Mouse (Mus musculus) frontal cortex, adult (tissue): Measurements from ENCODE around the gene Auts2.

Experiments
- ATAC-seq: cut with Nextera tagmentation; 2 replicates; pipeline ENCODE4 v1.9.2; 2017; ENCODE audit warnings: mild to moderate bottlenecking, moderate library complexity, mixed read lengths; ENCODE audit not compliant: low TSS enrichment

The Auts2 gene

GRCm38 (mm10) chr5:131839657-131840315 lies 703.4 kb downstream of the Auts2 start:
- no peak for ATAC-seq

GRCm38 (mm10) chr5:131839023-131839422 lies 704.1 kb downstream of the Auts2 start:
- ATAC-seq, result no peak

GRCm38 (mm10) chr5:131838064-131838463 lies 705.1 kb downstream of the Auts2 start:
- ATAC-seq, result no peak

GRCm38 (mm10) chr5:131836014-131836735 lies 707.0 kb downstream of the Auts2 start:
- no peak for ATAC-seq

- peak; percentile 55 for ATAC-seq
These were observed 710.0 kb downstream of the Auts2 start for GRCm38 (mm10) chr5:131832891-131833876.

- ATAC-seq, result no peak
These were observed 713.0 kb downstream of the Auts2 start for GRCm38 (mm10) chr5:131830111-131830510.

DNA sequence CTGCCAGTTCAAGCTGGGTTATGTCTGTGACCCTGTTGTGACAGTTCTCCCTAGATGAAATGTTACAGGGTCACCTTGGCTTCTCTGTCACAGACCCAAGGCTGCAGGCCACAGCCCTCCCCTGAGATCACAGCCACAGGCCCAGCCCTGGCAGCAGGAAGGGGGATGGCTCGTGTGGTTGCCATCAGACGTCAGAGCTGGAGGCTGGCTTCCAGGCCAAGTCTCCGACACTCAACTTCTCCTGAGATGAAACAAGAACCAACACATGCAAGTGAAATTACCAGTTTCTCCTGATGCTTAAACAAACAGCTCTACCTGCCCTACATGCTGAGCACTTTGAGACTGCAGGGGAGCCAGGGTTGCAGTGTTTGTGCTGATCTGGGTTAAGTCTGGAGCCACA lies 713.9 kb downstream of the Auts2 start:
- ATAC-seq, result no peak

DNA sequence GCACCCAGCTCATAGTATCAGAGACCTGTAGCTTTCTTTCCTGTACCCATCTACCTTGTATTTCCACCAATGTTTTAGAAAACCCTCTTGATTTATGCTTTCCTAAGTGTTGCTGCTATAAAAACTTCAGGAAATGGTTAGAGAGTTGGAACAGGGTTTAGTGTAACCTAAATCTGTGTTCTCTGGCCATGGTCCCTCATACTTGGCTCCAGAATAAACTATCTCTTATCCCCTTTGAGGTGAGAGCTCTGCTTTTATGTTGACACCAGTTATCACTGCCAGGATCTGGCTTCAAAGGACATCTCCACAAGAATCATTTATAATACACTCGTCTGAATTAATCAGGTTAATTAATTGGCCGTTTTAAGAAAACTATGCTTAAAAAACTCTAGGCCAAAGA lies 714.5 kb downstream of the Auts2 start:
- ATAC-seq, result no peak

GRCm38 (mm10) chr5:131826362-131827261 lies 716.5 kb downstream of the Auts2 start:
- ATAC-seq, result no peak

DNA sequence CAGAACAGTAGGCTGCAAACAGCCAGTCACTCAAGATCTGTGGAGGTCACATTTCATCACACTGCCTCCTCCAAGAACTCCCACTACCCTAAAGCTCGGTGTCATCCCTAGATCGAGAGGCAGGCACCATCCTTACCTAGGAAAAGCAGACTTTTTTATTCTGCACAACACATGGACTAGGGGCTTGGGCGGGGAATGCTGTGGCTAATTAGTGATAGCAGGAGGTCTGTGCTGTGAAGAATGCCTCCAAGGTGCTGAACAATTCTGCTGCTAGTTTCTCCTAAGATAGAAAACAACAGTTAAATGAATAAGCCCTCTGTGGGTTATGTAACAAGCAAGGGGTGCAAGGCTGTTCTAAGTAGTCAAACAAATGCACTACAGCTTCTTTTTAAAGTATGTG lies 717.7 kb downstream of the Auts2 start:
- ATAC-seq, result peak; percentile 69

DNA sequence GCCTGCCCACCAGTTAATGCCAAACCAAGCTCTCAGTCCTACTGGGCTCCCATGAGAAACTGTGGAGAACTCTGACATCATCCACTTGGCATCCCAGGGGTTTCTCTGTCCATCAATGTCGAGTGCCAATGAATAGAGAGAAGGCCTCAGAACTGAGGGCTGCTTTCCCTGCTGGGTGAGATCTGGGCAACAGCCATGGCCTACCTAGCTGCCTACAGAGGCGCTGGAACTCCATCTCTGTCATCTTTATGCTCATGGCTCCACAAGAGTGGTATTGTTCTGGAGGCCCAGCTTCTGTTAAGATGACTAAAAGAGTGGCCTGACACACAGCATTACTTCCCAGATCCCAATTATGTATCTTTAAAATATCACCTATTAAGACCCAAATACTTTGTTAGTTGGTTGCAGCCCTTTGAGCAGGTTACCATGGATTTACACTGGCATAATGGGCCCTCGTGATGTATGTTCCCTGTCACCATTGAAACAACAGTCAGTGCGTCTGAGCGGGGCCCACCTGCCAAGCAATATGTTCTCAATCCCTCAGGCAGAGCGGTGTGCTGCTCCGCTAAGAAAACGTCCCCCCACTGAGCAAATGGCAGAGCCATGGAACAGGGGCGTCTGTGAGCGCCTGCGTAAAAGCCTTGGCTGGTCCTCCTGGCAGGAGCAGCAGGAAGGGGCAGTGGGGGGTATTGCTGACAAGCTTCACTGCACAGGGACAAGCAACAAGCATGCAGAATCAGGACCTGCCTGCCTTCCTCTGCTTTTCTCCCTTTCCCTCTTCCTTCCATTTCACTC lies 718.8 kb downstream of the Auts2 start:
- ATAC-seq, result no peak

- ATAC-seq, result no peak
These were observed 721.7 kb downstream of the Auts2 start for GRCm38 (mm10) chr5:131821461-131821860.

DNA sequence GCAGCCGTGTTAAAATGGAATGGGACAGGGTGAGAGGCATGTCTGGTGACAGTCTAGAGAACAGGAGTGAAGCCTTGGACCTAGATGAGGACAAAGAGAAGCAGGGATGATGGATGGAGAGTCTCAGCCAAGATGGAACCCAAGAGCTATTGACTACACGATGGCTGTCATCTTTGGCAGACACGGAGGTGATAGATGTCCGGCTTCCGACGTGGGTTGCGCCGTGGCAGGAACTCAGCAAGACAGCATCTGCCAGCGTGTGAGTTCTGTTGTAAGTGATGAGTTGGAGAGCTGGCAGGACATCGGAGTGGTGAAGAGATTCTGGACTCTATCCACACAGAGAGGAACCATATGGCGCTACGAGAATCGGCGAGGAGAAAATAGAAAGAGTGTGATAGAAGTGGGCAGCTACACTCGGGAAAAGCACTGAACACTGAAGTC lies 723.9 kb downstream of the Auts2 start:
- ATAC-seq, result peak; percentile 75

DNA sequence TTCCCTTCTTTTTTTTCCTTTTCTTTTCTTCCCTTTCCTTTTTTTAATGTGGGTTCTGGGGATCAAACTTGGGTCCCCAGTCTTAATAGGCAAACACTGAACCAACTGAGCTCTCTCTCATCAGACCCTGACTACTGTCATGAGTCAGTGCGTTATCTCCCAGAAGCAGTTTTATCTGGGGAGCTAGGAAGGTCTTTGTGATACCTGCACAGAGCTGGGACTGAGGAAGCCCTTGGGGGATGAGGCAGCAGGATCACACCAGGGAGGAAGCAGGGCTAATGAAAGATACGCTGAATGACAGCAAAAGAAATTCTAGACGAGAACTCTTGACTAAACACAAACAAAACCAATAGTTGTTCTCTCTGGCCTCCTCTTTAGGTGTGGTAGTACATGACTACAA lies 727.6 kb downstream of the Auts2 start:
- ATAC-seq, result no peak

GRCm38 (mm10) chr5:131814503-131815003 lies 728.6 kb downstream of the Auts2 start:
- ATAC-seq, result 0 out of 2 replicates have a peak, but pooled peaks have one; percentile 10

GRCm38 (mm10) chr5:131813952-131814502 lies 729.1 kb downstream of the Auts2 start:
- ATAC-seq, result no peak

DNA sequence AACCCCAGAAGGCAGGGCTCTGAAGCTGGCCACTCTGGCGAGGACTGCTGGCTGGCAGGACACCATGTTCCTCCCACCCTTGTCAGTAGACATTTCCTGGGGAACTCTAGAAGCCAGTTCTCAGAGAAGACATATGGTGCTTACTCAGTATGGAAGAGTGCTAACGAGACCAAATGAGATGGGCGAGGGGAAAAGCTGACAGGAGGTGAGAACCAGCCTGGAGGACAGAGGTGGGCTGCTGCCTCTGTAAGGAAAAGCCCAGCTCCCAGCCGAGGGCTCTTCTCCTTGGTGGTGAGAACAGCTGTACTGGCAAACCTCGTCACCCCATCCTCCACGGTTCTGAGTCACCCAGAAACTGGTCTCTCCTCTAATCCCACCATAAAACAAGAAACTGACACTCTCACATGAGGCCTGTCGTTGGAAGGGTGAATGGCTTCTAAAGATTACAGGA lies 729.8 kb downstream of the Auts2 start:
- ATAC-seq, result peak; percentile 86

DNA sequence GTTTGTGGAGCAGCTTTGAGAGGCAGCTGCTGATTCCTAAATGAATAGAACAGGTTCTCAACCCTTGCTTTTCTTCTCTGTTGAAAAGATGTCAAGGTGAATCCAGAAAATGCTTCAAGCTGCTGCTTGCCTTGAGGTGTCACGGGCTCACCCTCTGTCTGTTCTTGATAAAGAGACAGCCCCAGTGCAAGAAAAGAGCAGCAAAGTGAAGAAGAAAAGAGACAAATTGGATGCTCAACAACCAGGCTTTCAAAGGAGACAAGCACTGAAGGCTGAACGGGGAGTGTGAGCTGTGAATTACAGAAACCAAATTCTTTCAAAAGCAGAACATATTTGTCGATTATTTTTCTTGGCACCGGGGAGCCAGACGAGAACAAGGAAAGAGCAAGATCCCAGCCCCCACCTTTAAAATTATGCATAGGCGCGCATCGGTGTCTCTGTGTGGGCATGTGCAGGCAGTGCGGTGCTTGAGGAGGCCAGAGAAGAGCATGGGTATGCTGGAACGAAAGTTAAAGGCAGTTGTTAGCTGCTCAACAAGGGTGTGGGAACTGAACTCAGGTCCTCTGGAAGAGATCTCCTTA lies 730.6 kb downstream of the Auts2 start:
- peak; percentile 41; the same call in 1 of the 2 replicates for ATAC-seq

DNA sequence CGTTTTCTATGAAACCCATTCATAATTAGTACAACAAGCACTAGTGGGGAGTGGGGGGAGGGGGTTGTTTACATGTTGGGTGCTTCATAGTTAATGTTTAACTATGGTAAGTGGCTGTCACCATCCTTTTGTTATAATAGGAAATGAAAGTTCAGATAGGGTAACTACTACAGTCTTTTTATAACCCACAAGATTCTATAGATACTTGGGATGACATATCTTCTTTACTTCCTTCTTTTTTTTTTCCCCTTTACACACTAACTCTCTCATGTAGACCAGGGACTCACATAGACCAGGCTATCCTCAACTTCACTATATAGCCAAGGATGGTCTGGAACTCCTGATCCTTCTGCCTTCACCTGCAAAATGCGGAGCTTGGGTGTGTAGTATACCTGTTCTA lies 736.8 kb downstream of the Auts2 start:
- ATAC-seq, result no peak
